Mouse (Mus musculus) layer of hippocampus, adult 2 months (tissue): ENCODE measurements around the gene Tnfsf15. TPM values are rescaled to one million over a fixed set of nuclear protein-coding genes. Genes with fewer than 3 reads are reported as not detected.

Experiments used
- DNase-seq, 2 experiments: peaks; one replicate each; pipeline ENCODE4 v3.0.0; 2022; ENCODE audit warnings: low spot score in 2 of 2
- H3K27ac ChIP-seq: fragments of 200-600 bp; 2 replicates; pipeline ENCODE4 v1.8.1; 2022
- H3K4me3 ChIP-seq: fragments of 200-600 bp; 2 replicates; pipeline ENCODE4 v1.8.1; 2022; ENCODE audit warnings: mild to moderate bottlenecking
- CTCF ChIP-seq: fragments of 200-600 bp; conservative IDR thresholded peaks from 2 replicates; pipeline ENCODE4 v1.8.1; 2022; ENCODE audit warnings: antibody characterized with exemption, mild to moderate bottlenecking, moderate library complexity
- total RNA-seq, 2 experiments: library from RNA; stranded (reverse); gene quantifications; 2 replicates each; pipeline ENCODE4 v1.2.3; 2021

Tnfsf15 gene
- total RNA-seq, 2 experiments from 2014 or later = not detected

DNA sequence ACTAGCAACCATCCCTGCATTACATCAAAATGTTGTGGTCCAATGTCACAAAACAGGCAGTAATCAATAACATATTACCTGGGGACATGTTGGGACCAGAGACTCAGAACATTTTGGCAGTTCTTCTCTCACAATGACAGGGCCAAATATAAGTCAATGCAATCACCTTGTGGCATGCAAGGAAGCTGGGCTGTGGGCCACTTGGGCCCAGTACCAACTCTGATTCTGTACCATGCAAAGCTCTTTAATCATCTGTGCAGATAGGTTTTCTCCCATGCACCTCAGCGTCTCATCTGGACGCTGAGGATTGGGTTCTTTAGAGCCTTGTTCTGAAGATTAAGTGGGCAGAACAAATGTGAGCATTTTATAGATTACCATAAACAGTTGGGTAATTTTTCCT, 13.6 kb downstream of the Tnfsf15 start:
- H3K4me3 ChIP-seq = no peak overlapping the region
- no peak for TF ChIP-seq CTCF

DNA sequence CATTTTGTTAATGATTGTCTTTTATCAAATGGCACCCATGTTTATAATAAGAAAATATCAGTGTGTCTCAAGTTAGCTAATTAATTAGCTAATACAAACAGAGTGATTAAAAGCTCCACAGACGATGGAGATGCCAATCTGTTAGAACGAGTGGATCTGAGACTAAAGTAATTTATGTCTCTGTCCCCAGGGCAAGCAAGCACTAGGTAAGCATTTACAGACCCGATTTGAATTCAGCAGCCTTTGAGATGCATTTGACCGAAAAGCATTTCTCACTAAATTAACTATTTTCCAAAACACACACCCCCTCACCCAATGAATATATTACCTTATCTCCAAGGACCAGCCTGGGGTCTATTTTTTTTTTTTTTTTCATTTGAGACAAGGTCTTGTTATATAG, 18.2 kb downstream of the Tnfsf15 start:
- no peak for DNase-seq
- no peak for TF ChIP-seq CTCF
- no peak overlapping the region for H3K4me3 ChIP-seq
- no peak overlapping the region for H3K27ac ChIP-seq

More for the DNA sequence above, 13.6 kb downstream of the Tnfsf15 start:
- DNase-seq = no peak
- no peak overlapping the region for H3K27ac ChIP-seq

DNA sequence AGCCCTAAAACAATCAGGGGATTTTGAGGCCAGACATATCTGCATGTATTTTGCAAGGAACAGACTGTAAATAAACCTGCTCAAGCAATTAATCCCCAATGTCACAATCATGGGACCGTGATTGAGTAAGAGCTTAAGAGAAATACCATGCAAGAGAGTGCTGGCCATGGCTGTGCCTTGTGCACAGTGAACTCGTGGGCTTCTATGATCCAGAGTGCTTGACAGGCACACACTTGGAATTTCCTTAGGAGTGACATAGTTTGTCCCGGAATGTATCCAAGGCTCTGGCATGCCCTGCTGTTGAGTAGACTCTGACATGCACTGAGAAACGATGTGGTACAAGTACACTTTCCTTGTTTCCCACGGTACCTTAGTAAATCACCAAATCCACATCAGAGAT, 18.9 kb downstream of the Tnfsf15 start:
- H3K4me3 ChIP-seq = no peak overlapping the region
- TF ChIP-seq CTCF = no peak
- DNase-seq = no peak
- no peak overlapping the region for H3K27ac ChIP-seq

DNA sequence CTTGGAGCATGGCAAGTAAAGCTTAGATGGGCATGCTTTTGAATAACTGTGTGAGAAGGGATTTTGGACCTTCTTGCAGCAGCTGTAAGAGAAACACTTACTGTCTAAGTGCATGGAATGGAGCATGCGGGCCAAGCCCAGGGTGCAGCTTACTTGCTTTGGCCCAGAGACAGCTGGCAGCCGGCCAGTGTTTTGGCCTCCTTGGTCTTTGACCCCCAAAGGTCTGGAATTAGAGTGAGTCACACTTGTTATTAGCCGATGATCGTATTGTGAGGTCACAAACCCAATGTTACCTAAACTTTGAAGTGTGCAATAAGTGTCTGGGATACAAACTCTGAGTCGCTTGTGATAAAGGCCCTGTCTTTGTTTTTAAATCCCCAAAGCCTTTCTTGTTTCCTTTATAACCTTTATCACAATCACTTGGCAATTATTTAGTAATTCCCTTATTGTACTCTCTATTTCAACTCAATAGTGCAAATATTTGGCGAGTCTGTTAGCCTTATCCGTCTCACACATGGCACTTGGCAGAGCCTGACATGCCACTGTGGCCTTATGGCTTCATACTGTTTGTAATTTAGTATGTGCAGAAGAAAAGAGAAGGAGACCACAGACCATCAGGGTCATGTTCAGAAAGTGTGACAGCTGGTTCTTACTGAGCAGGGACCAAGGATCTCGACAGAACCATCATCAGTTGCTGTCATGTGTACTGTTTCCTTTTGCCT, 26.8 kb downstream of the Tnfsf15 start:
- H3K27ac ChIP-seq = no peak overlapping the region
- H3K4me3 ChIP-seq = no peak overlapping the region
- TF ChIP-seq CTCF = no peak
- DNase-seq = no peak

DNA sequence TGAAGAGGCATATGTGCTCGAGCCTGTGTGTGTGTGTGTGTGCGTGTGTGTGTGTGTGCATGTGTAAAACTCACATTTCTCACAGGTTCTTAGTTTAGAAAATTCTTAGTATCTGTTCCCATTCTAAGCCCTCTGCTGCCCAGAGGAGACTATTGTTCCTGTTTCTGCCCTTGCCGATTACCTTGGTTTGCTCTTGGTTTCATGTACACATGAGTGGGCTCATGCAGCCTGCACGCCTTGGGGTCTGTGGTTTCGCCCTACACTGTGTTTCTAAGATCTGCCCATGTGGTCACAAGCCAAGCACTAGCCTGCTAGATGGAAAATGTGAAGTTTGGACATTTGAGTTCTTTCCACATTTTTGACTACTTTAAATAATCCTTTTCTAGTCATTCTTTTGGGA, 33.0 kb downstream of the Tnfsf15 start:
- Histone ChIP-seq H3K4me3 (no peak overlapping the region), H3K27ac (no peak overlapping the region)
- TF ChIP-seq CTCF = no peak
- DNase-seq = no peak

DNA sequence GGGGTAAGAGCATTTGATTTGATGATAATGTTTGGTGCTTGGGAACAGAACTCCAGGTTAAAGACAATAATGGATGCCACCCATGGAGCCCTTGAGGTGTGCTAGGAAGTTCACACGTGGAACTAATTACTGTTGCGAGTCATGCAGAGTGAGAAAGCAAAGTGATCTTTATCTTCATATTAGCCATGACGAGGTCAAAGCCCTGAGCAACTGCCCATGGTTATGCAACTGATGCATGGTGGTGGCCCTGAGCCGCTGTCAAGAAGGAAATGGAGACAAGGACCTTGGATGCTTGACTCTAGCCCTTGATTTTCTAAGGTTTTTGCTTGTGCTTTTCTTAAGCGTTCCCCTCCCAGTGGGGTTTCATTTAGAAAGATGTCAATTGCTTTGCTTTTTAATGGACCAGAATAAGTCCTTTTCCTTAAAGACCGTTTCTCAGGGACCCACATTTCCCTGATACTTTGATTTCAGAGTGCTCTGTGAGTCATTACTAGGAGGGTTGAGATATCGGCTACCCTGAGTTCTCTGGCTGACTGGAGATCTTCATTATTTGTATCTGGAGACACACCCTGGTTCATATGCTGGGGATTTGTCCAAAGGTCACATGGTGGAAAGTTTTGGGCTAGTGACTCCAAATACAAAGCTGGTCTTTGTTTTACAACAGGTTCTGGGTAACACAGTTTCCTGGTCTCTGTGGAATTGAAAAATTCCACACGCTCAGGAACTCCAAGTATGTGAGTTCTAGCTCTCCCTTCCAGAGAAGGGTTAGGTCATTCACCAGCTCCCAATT, 34.3 kb downstream of the Tnfsf15 start:
- TF ChIP-seq CTCF = no peak
- Histone ChIP-seq H3K27ac (no peak overlapping the region), H3K4me3 (no peak overlapping the region)
- DNase-seq = no peak

DNA sequence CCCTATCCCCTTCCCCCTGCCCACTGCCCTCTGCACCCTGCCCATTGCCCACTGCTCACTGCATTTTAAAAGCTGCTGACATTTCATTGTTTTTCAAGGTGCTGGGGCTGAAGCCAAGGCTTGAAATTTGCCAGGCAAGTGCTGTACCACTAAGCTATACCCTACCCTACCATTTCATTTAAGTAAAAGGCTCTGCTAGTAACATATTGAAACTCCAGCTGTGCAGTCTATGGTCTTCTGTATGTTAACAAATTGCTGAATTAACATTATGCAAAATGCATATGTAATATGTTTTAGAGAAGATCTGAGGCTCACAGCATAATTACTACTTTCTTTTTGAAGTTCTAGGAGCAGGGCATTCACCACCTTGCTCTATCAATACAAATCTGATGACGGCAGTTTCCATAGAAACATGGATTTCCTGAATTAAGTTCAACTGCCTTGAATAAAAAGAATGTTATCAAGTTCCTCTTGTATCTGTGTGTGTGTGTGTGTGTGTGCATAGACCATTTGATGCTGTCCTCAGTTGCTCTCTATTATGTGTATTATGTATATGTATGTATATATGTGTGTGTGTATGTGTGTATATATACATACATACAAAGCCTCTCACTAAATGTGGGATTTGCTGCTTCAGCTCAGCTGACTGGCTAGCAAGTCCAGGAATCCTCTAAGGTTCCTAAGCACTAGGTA, 38.5 kb downstream of the Tnfsf15 start:
- no peak overlapping the region for H3K4me3 ChIP-seq
- no peak for DNase-seq
- H3K27ac ChIP-seq = no peak overlapping the region
- TF ChIP-seq CTCF = no peak

DNA sequence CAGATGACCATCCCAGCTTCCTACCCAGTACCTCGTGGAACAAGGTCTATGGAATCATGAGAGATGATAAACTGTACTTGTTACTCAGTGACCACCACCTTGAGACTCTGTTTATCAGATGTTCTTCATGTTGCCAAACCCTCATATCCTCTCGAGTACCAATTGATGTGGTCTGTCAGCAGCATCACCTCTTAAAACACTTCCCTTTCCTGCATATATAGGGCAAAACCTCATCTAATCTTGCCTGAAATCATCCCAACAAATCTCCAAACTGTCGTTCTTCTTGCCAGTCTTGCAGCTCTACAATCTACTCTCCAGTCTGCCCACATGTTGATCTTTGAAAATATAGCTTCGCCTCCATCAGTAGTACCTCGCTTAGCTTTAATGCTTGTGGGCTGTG, 40.7 kb downstream of the Tnfsf15 start:
- no peak overlapping the region for H3K27ac ChIP-seq
- TF ChIP-seq CTCF = no peak
- DNase-seq = no peak

DNA sequence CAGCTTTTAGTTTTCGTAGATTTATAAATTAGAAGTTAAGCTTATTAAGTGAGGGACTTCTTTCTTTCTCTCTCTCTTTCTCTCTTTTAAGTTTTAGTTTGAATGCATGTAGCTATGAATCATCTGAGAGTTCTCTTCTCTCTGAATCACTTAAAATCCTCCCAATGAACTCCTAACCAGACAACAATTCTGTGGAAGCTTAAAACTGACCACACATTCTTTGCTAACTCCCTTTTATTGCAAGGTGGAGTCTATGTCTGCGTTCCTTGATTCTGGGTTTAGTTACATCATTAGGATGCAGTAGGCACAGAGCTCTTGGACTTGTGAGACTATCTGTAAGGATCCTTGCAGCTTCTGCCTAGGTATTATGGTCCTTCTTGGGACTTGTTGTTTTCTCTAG, 41.2 kb downstream of the Tnfsf15 start:
- no peak overlapping the region for H3K27ac ChIP-seq
- no peak for TF ChIP-seq CTCF
- no peak overlapping the region for H3K4me3 ChIP-seq
- no peak for DNase-seq

More for the DNA sequence above, 40.7 kb downstream of the Tnfsf15 start:
- H3K4me3 ChIP-seq = no peak overlapping the region

DNA sequence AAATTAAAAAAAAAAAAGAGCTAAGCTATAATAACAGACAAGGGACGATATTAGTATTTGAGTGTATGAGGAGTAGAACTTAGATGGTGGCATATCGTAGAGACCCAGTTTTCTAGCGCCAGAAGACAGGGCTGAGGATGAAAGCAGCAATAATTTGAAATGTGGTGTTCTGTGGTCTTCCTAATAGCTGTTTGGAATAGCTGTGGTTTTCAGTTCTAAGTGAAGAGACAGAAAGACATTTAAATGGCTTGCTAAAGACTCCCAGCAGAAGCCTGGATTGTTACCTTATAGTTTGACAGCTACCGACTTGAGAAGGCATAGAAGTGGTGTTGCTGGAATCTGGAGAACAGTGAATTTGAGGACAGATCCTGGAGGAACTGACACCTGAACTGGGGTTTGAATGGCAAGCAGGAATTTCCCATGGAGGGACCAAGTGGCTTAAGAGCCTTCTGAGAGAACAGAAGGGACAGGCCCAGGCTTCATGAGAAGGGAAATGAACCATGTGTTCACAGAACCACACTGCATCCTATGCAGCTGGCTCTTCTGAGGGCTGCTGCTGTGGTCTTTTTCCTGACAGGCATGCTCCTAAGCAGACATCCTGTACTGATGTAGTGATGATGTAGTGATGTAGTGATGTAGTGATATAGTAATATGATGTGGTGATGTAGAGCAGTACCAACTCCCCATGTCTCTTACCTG, 42.8 kb downstream of the Tnfsf15 start:
- H3K27ac ChIP-seq = no peak overlapping the region
- no peak for TF ChIP-seq CTCF
- DNase-seq = no peak
- H3K4me3 ChIP-seq = no peak overlapping the region

DNA sequence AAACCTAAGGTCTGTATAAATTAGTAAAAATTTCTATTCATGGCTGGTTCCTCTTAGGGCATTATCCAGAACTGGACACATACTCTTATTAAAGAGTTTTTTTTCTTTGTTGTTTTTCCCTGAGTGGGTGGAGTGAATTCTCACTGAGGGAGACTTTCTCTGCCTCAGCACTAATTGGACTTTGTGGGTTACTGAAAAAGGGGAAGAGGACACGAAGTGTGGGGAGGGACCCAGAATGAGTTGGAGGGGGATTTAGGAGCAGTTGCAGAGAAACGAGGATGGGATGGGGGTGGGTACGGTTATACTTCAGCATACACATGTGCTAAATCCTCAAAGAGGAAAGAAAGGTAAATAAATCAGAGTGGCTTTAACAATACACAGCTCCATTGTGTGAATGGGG, 45.2 kb downstream of the Tnfsf15 start:
- H3K27ac ChIP-seq = no peak overlapping the region
- TF ChIP-seq CTCF = no peak
- DNase-seq = no peak
- no peak overlapping the region for H3K4me3 ChIP-seq

DNA sequence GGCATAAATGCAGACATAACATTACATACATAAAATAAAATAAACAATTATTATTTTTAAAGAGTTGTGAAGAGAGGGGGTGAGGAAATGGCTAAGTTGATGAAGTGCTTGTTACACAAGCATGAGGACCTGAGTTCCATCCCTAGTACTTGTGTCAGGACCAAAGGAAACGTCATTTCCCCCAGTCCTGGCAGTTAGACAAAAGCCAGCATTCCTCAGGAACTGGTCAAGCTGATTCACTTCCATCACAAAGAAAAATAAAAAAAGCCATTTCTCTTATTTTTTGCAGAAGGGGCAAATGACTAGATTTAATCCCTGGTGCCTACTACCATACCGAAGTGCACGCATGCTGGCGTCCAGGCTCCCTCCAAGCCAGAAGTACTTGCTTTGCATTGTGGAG, 48.0 kb downstream of the Tnfsf15 start:
- DNase-seq = no peak
- no peak overlapping the region for H3K4me3 ChIP-seq
- no peak overlapping the region for H3K27ac ChIP-seq
- no peak for TF ChIP-seq CTCF

DNA sequence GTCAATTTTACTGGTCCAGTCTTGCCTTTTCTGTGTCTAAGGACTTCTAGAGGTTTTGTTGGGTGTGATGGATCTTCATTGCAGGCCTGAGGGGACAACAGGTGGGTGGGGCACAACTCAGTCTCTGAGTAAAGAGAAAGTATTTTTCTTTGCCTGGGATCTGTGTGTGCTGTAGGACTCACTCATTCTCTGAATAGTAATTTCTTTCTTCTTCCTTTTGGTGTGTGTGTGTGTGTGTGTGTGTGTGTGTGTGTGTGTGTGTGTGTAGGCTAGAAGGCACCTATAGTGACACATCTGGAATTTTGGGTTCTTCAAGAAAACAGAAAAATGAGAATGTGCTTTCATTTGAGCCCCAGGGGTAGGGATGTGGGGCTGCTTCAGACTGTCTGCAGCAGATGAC, 52.6 kb downstream of the Tnfsf15 start:
- Histone ChIP-seq H3K27ac (no peak overlapping the region), H3K4me3 (no peak overlapping the region)
- no peak for TF ChIP-seq CTCF
- no peak for DNase-seq
